Mouse (Mus musculus) adrenal gland, adult 10 weeks (tissue): Measurements from ENCODE around the gene Slc6a21. TPM values are rescaled to one million over a fixed set of nuclear protein-coding genes. Genes with fewer than 3 reads are reported as not detected.

Source experiments
- polyA plus RNA-seq: library from polyadenylated mRNA; stranded (reverse); fragments of 350-450 nt; fragmentation: Illumina TruSeq; extraction: RNeasy Lipid Tissue Mini Kit (QIAGEN cat#74804); gene quantifications from one replicate; pipeline ENCODE4 v1.2.3, GENCODE M21; 2014; ENCODE audit warnings: low read depth, low replicate concordance

Gene Slc6a21
- not detected for polyA plus RNA-seq

DNA sequence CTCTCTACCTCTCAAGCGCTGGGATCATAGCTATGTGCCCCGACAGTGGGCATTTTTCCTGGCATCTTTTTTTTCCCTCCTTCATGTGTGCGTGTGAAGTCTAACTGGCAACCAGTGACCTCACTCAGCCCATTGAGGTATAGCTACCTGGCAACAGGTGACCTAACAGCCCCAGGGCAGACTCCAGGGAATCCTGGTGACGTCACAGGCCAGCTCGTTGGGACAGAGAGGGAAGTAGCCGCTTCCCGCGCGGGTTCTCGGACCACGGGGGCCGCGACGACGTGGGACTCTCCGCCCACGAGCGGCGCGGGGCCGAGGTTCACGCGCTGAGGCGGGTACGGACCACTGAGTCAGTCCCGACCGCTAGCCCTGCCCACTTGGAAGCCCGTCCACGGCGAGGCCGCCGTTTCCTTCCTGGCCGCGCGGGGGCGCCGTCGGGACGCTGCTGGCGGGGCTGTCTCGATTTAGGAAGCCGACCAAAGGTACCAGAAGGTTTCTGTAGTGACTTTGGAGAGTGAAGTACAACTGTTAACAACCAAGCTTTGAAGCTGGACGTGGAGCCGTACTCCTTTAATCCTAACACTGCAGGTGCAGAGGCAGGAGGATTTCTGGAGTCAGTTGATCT lies at the start of gene Slc6a21:
Slc6a21 (plus strand) TSS at position 378 of the 625 bp plus-strand sequence.

DNA sequence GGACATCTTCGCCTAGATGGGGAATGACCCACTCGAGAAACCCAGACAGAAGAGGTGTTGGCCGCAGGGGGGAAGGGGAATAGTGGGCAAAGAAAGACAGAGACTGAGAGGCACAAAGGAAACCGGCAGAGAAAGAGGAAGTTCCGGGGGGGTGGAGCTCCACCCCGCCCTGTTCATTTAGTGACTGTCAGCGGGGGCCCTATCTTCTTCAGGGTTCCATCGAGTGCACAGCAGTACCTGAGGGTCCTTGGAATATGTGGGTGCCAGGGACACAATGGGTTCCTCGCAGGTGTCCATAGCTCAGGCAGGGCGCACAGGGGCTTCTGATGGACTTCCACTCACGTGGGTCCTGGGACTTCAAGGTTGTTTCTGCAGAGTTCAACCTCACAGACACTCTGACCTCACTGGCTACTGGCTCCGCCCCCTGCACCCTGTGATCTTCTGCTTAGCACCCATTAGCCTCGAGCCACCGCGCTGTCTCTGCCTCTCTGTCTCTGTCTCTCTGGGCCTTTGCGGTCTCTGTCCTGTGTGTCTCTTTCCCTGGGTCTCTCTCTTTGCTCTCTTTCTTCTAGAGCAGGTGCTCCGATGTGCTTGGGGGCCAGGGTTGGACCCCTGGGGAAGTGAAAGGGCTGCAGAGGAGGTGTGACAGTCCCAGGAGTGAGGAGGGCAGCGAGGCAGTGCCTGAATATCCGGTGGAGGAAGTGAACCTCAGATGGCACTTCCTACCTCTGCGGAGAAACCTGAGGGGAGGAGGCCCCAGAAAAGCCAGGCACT lies 38.4 kb upstream of the Slc6a21 start, which contains the start of gene Cd37:
Cd37 (minus strand) TSS at position 393 of the 774 bp plus-strand sequence.

DNA sequence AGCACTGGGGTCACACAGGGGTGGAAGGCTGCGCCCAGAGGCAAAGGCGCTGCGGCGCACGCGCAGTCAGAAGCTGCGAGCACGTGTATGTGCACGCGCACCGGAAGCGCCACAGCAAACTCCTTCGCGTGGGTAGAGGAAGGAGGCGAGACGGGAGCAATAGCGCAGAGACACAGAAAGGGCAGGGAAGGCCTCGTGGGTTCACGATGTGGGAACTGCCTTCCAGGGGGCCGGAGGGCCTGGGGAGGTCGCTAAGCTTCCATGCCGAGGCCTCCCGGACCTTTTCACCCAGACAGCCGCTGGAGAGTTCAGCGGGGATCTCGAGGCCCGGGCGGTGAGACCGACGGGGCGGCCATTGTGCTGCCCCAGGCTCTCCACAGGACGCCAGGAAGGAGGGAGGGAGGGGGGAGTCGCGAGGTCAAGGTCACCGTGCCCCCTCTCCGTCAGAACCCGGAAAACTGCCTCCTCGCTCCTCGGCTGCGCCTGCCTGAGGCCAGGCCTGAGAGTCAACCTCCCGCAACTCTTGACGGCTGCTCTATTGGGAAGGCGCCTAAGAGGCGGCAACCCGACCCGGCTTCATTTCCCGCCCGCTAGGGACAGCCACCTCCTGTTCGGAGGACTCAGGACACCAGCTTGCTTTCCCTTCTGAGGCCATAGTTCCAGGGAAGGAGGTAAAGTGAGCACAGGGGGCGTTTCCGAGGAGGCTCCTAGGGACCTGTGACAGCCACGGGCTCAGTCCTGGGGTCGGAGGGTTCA lies 36.5 kb upstream of the Slc6a21 start, which contains the start of gene Slc6a16:
Slc6a16 (plus strand) TSS at position 453 of the 756 bp plus-strand sequence.

DNA sequence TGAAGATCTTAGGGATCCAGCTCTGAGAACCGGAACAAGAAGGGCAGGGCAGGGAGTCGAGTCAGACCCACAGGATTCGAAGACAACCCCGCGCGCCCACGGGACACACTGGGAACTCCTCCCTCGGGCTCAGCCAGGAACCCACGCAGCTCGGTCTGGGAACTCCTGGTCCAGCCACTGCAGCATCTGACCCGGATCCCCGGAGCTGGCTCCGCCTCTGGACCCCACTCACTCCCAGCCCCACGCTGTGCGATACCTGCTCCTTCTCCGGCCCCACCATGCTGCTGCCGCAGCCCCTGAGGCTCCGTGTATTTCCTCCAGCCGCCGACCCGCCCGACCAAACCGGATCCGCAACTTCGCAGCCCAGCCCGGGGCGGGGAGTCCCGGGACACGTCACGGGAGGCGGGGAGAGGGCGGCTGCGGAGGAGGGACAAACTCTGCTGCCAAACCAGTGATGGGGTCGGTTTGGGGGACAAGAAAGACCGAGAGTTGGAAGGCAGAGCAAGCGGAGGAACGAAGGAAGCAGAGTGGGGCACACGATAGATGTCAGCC lies 56.2 kb downstream of the Slc6a21 start, which contains the start of gene Trpm4:
Trpm4 (minus strand) TSS at position 350 of the 552 bp plus-strand sequence.

DNA sequence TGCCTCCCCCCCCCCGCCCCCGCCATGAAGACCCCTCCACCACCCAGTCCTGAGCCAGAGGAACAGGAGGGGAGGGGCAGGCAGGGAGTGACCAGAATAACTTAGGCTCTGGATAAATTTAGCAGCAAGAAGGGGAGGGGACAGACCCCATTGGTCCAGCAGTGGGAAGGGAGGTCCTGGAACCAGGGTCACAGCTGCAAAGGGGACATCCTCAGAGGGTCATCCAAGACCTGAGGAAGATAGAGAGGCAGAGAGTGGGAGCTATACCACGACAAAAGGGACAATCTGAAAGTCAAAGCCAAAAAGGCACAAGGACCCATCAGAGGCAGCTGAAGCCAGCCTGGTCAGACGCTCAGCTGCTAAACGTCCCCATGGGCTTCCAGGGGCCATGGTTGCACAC lies 57.7 kb downstream of the Slc6a21 start, which contains the start of gene Hrc:
Hrc (plus strand) TSS at position 235 of the 400 bp plus-strand sequence.

Other genes with a start within 250 kb of the Slc6a21 start
- 0.41 TPM for gene Prr12, start 224.6 kb upstream of the Slc6a21 start, polyA plus RNA-seq
- 7.3 TPM for gene Nosip, start 215.1 kb upstream of the Slc6a21 start, polyA plus RNA-seq
- 3.9 TPM for gene Prrg2, start 214.8 kb upstream of the Slc6a21 start, polyA plus RNA-seq
- not detected for gene Rcn3, start 185.3 kb upstream of the Slc6a21 start, polyA plus RNA-seq
- gene Fcgrt, start 173.7 kb upstream of the Slc6a21 start, polyA plus RNA-seq: 21.6 TPM
- gene Rps11, start 153.1 kb upstream of the Slc6a21 start, polyA plus RNA-seq: 313 TPM
- 287 TPM for gene Rpl13a, start 148.8 kb upstream of the Slc6a21 start, polyA plus RNA-seq
- not detected for gene Gm45713, start 141.3 kb upstream of the Slc6a21 start, polyA plus RNA-seq
- 11.4 TPM for gene Flt3l, start 141.1 kb upstream of the Slc6a21 start, polyA plus RNA-seq
- 2.8 TPM for gene Pih1d1, start 123.2 kb upstream of the Slc6a21 start, polyA plus RNA-seq
- 2.0 TPM for gene Aldh16a1, start 122.9 kb upstream of the Slc6a21 start, polyA plus RNA-seq
- not detected for gene Slc17a7, start 113.6 kb upstream of the Slc6a21 start, polyA plus RNA-seq
- not detected for gene Gfy, start 97.9 kb upstream of the Slc6a21 start, polyA plus RNA-seq
- gene Pth2, start 96.5 kb upstream of the Slc6a21 start, polyA plus RNA-seq: not detected
- gene Ccdc155, start 72.6 kb upstream of the Slc6a21 start, polyA plus RNA-seq: not detected
- gene Dkkl1, start 65.4 kb upstream of the Slc6a21 start, polyA plus RNA-seq: not detected
- 2.2 TPM for gene Tead2, start 61.8 kb upstream of the Slc6a21 start, polyA plus RNA-seq
- gene Cd37, start 38.4 kb upstream of the Slc6a21 start, polyA plus RNA-seq: 0.52 TPM
- gene Slc6a16, start 36.4 kb upstream of the Slc6a21 start, polyA plus RNA-seq: not detected
- 0.29 TPM for gene Trpm4, start 56.3 kb downstream of the Slc6a21 start, polyA plus RNA-seq
- gene Hrc, start 57.8 kb downstream of the Slc6a21 start, polyA plus RNA-seq: 0.87 TPM
- gene Ppfia3, start 89.5 kb downstream of the Slc6a21 start, polyA plus RNA-seq: not detected
- gene Lin7b, start 93.1 kb downstream of the Slc6a21 start, polyA plus RNA-seq: not detected
- gene Snrnp70, start 118.2 kb downstream of the Slc6a21 start, polyA plus RNA-seq: 77.1 TPM
- not detected for gene Kcna7, start 128.1 kb downstream of the Slc6a21 start, polyA plus RNA-seq
- not detected for gene Ntf5, start 136.2 kb downstream of the Slc6a21 start, polyA plus RNA-seq
- gene Lhb, start 143.3 kb downstream of the Slc6a21 start, polyA plus RNA-seq: not detected
- 5.4 TPM for gene Gys1, start 157.3 kb downstream of the Slc6a21 start, polyA plus RNA-seq
- 0.76 TPM for gene Ruvbl2, start 160.6 kb downstream of the Slc6a21 start, polyA plus RNA-seq
- gene Ftl1, start 182.4 kb downstream of the Slc6a21 start, polyA plus RNA-seq: 6.7 TPM
- gene Bax, start 189.4 kb downstream of the Slc6a21 start, polyA plus RNA-seq: 1.1 TPM
- gene Tulp2, start 204.4 kb downstream of the Slc6a21 start, polyA plus RNA-seq: not detected
- gene Gm45808, start 209.3 kb downstream of the Slc6a21 start, polyA plus RNA-seq: not detected
- 122 TPM for gene Dhdh, start 211.3 kb downstream of the Slc6a21 start, polyA plus RNA-seq
- 68.5 TPM for gene Nucb1, start 232.9 kb downstream of the Slc6a21 start, polyA plus RNA-seq
- 3.1 TPM for gene Ppp1r15a, start 248.8 kb downstream of the Slc6a21 start, polyA plus RNA-seq
- 1.2 TPM for gene Plekha4, start 248.8 kb downstream of the Slc6a21 start, polyA plus RNA-seq